Mouse (Mus musculus) G1E (cell line): ENCODE results near the gene Churc1.

ENCODE experiments used
- CTCF ChIP-seq: IDR thresholded peaks from 2 replicates; pipeline ENCODE4 v1.5.1; 2012; ENCODE audit warnings: low read depth, low read length, inconsistent platforms, mixed read lengths
- GATA1 ChIP-seq: IDR thresholded peaks from 2 replicates; pipeline ENCODE4 v1.6.1; 2012; ENCODE audit warnings: borderline replicate concordance, low read length, inconsistent platforms, mixed read lengths
- GATA2 ChIP-seq: IDR thresholded peaks from 2 replicates; pipeline ENCODE4 v1.6.1; 2012; ENCODE audit warnings: low read depth, low read length, inconsistent platforms, borderline replicate concordance
- POLR2AphosphoS5 ChIP-seq: IDR thresholded peaks from 2 replicates; pipeline ENCODE4 v1.6.1; 2012; ENCODE audit warnings: low read depth, low read length, inconsistent platforms; ENCODE audit not compliant: insufficient replicate concordance
- TAL1 ChIP-seq: conservative IDR thresholded peaks from 2 replicates; pipeline ENCODE4 v1.6.1; 2012; ENCODE audit warnings: low read depth, low read length, inconsistent platforms, mixed read lengths

GRCm38 (mm10) chr12:76796938-76797539, 31.7 kb downstream of the Churc1 start:
- no peak for TF ChIP-seq GATA1
- TF ChIP-seq CTCF, result no peak
- TF ChIP-seq POLR2AphosphoS5, result no peak
- no peak for TF ChIP-seq TAL1
- no peak for TF ChIP-seq GATA2
